8 mouse cellular contexts compared by ENCODE assay signal in genomic region chr2:152671642-152671999, GRCm38 (mm10). TPM values are rescaled to one million over a fixed set of nuclear protein-coding genes. Genes with fewer than 3 reads are reported as not detected.
DNase-seq lines count a peak whose midpoint lies in the region; ATAC-seq lines count a peak whose summit lies in the region.

No protein-coding gene starts in this region.

- 53% methylated on average over 5 of the region's 5 CpGs for WGBS in neural tube, embryonic 11.5 days

- ATAC-seq in neural tube, embryonic 11.5 days (ENCODE audit: insufficient read depth, low FRiP score, low TSS enrichment): no peak
- ATAC-seq in megakaryocyte-erythroid progenitor cell, adult 5-6 weeks (replicated peaks; ENCODE audit: low FRiP score, low TSS enrichment, poor library complexity, severe bottlenecking): peak; percentile 68

- no peaks in the 10 kb centered on the region for H3K36me3 ChIP-seq in neural tube, embryonic 11.5 days (ENCODE audit: control insufficient read depth, insufficient read depth, low read length)

- no peak overlapping the region for H3K9ac ChIP-seq in neural tube, embryonic 11.5 days (ENCODE audit: low read length)

- H3K27ac ChIP-seq in neural tube, embryonic 11.5 days (ENCODE audit: low read depth, low read length): no peak overlapping the region

- DNase-seq in neural tube, embryonic 11.5 days (ENCODE audit: low spot score): no peak
- DNase-seq in neural tube, embryonic 10.5 days (ENCODE audit: extremely low spot score, low spot score): no peak
- DNase-seq in embryo, embryonic 10.5 days (ENCODE audit: low spot score): peak; percentile 64
- peak; percentile 52 to 54 for DNase-seq in heart, postnatal 10 days
- DNase-seq in left cerebral cortex, postnatal 4 days: peak; percentile 48
- peak; percentile 24 to 66 for DNase-seq in spleen, postnatal 10 days (ENCODE audit: low spot score in 2 of 2)
- no peak for DNase-seq in urinary bladder, postnatal 10 days (ENCODE audit: low spot score)

- H3K9me3 ChIP-seq in neural tube, embryonic 11.5 days (ENCODE audit: control insufficient read depth, low read length): no peaks in the 10 kb centered on the region

- H3K4me1 ChIP-seq in neural tube, embryonic 11.5 days (ENCODE audit: control insufficient read depth, insufficient read depth, low read length): peaks cover 12% of the 10 kb centered on the region; the same call in 1 of the 2 replicates

- intact Hi-C loops in heart, postnatal 10 days (cut with DNase I): no loop called here
- intact Hi-C loops in left cerebral cortex, postnatal 4 days (cut with DNase I): no loop called here

- peak overlapping the region; percentile 98 for H3K4me3 ChIP-seq in neural tube, embryonic 11.5 days (ENCODE audit: low read depth, low read length)

- H3K27me3 ChIP-seq in neural tube, embryonic 11.5 days (ENCODE audit: control insufficient read depth, insufficient read depth, low read length): no peaks in the 10 kb centered on the region

- peak overlapping the region; percentile 78 for H3K4me2 ChIP-seq in neural tube, embryonic 11.5 days (ENCODE audit: low read depth)

RNA-seq across cellular contexts. Expression of gene H13, which starts 2.4 kb away (rescaled TPM):
- 123 TPM in 2 replicates for polyA plus RNA-seq in neural tube, embryonic 11.5 days (2014; fragmentation: Nextera tagmentation; extraction: Ambion mirVana)
- total RNA-seq in heart, postnatal 10 days (2021): 10 to 100 TPM; 47.6 to 51.4 TPM
- total RNA-seq in left cerebral cortex, postnatal 4 days (2021): 100 to 1,000 TPM; 149 to 160 TPM
- 66.9 and 68.1 TPM in 2 replicates for total RNA-seq in megakaryocyte-erythroid progenitor cell, adult 5-6 weeks (2014; fragmentation: Nextera tagmentation)
- total RNA-seq in megakaryocyte-erythroid progenitor cell, adult 5-6 weeks (2017): 56.1 and 69.1 TPM in 2 replicates

RNA-seq across cellular contexts. Expression of gene Mcts2, which starts 15.2 kb away (rescaled TPM):
- 39.1 and 40.6 TPM in 2 replicates for polyA plus RNA-seq in neural tube, embryonic 11.5 days (2014; fragmentation: Nextera tagmentation; extraction: Ambion mirVana)
- 10 to 100 TPM; 17.8 to 19.1 TPM for total RNA-seq in heart, postnatal 10 days (2021)
- total RNA-seq in left cerebral cortex, postnatal 4 days (2021): 10 to 100 TPM; 30.4 to 32.5 TPM
- 12.5 and 20.3 TPM in 2 replicates for total RNA-seq in megakaryocyte-erythroid progenitor cell, adult 5-6 weeks (2014; fragmentation: Nextera tagmentation)
- total RNA-seq in megakaryocyte-erythroid progenitor cell, adult 5-6 weeks (2017): 5.8 and 6.2 TPM in 2 replicates

RNA-seq across cellular contexts. Expression of gene Rem1, which starts 44.9 kb away (rescaled TPM):
- 0.58 TPM in 2 replicates for polyA plus RNA-seq in neural tube, embryonic 11.5 days (2014; fragmentation: Nextera tagmentation; extraction: Ambion mirVana)
- total RNA-seq in heart, postnatal 10 days (2021): 10 to 100 TPM; 12.9 to 15.3 TPM
- total RNA-seq in left cerebral cortex, postnatal 4 days (2021): under 1 TPM; 0.62 to 0.86 TPM
- 4.9 TPM in 1 of 2 replicates, not detected in the other for total RNA-seq in megakaryocyte-erythroid progenitor cell, adult 5-6 weeks (2014; fragmentation: Nextera tagmentation)
- not detected in 2 replicates for total RNA-seq in megakaryocyte-erythroid progenitor cell, adult 5-6 weeks (2017)

RNA-seq across cellular contexts. Expression of gene Defb25, which starts 48.8 kb away (rescaled TPM):
- polyA plus RNA-seq in neural tube, embryonic 11.5 days (2014; fragmentation: Nextera tagmentation; extraction: Ambion mirVana): not detected in 2 replicates
- not detected for total RNA-seq in heart, postnatal 10 days (2021)
- not detected for total RNA-seq in left cerebral cortex, postnatal 4 days (2021)
- total RNA-seq in megakaryocyte-erythroid progenitor cell, adult 5-6 weeks (2014; fragmentation: Nextera tagmentation): not detected in 2 replicates
- not detected in 2 replicates for total RNA-seq in megakaryocyte-erythroid progenitor cell, adult 5-6 weeks (2017)

Comparison
In these comparisons a context has a peak if more than half of its experiments do, and no peak if none do; other contexts are left out.
1. DNase-seq: peak in embryo, embryonic 10.5 days (single experiment), heart, postnatal 10 days (2 of 2), left cerebral cortex, postnatal 4 days (single experiment) and spleen, postnatal 10 days (2 of 2); none in neural tube, embryonic 11.5 days (single experiment), neural tube, embryonic 10.5 days (single experiment) and urinary bladder, postnatal 10 days (single experiment).